Comparison of ENCODE assay signal across 12 mouse cellular contexts in the genomic region with DNA sequence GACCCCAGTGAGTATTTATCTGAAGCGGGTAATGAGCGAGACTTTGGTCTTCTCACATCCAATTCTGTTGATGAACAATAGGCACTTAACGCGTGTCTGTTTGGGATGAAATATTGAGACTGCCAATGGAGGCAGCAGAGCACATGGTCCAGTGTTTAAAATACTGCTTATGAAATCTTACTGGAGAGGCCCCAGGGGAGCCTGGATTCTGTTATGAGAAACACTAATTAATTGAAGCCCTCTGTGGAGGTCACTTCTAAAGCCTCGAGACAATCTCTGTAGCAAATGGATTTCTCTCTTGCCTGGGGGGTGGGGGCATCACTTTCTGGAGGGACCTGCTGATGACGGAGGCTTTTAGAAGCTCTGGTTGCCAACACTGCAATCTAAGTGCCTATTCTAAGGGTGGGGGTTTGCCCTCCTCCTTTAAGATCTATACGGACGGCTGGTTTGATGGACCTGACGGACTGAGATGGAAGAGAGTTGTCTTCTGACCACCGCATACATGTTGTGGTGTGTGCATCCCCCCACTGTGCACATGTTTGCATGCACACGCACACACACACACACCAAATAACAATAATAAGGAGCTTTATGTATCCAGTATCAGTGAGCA. TPM values are rescaled to one million over a fixed set of nuclear protein-coding genes. Genes with fewer than 3 reads are reported as not detected.
DNase-seq lines count a peak whose midpoint lies in the region; ATAC-seq and TF ChIP-seq lines count a peak whose summit lies in the region.
"Had no signal": no experiment of that assay in that cellular context is flagged by ENCODE, and none has a peak within 500 bp of the region (broad histone marks: within the 10 kb centered on the region; RNA-seq: fewer than 3 reads in every experiment).

No protein-coding gene starts in this region.

- H3K9me3 ChIP-seq in forebrain, embryonic 12.5 days = no peaks in the 10 kb centered on the region
- no peaks in the 10 kb centered on the region for H3K9me3 ChIP-seq in forebrain, embryonic 14.5 days (replicated peaks; ENCODE audit: control insufficient read depth, low read length)
- H3K9me3 ChIP-seq in neural tube, embryonic 11.5 days (ENCODE audit: control insufficient read depth, low read length) = no peaks in the 10 kb centered on the region
- H3K9me3 ChIP-seq in midbrain, embryonic 16.5 days (replicated peaks; ENCODE audit: control insufficient read depth, low read length, poor library complexity, severe bottlenecking) = no peaks in the 10 kb centered on the region
- no peaks in the 10 kb centered on the region for H3K9me3 ChIP-seq in stomach, postnatal 0 days (ENCODE audit: control insufficient read depth, low read length)
- H3K9me3 ChIP-seq: intestine, embryonic 15.5 days had no signal

- no peaks in the 10 kb centered on the region for H3K36me3 ChIP-seq in forebrain, embryonic 12.5 days (replicated peaks)
- H3K36me3 ChIP-seq in forebrain, embryonic 14.5 days (ENCODE audit: control insufficient read depth, insufficient read depth, low read length) = no peaks in the 10 kb centered on the region
- no peaks in the 10 kb centered on the region for H3K36me3 ChIP-seq in neural tube, embryonic 11.5 days (ENCODE audit: control insufficient read depth, insufficient read depth, low read length)
- H3K36me3 ChIP-seq in midbrain, embryonic 16.5 days (ENCODE audit: control insufficient read depth, insufficient read depth, low read length) = no peaks in the 10 kb centered on the region
- no peaks in the 10 kb centered on the region for H3K36me3 ChIP-seq in stomach, postnatal 0 days (ENCODE audit: control insufficient read depth, insufficient read depth, low read length)
- H3K36me3 ChIP-seq: intestine, embryonic 15.5 days had no signal

- peak; percentile 22; the same call in 1 of the 2 replicates for TF ChIP-seq CTCF in stomach, postnatal 0 days (IDR thresholded peaks at IDR 0.05; ENCODE audit: low read depth)

- 76% methylated on average over 11 of the region's 11 CpGs for WGBS in forebrain, embryonic 12.5 days
- WGBS in forebrain, embryonic 14.5 days = 85% methylated on average over 11 of the region's 11 CpGs
- WGBS in neural tube, embryonic 11.5 days = 81% methylated on average over 11 of the region's 11 CpGs
- WGBS in midbrain, embryonic 16.5 days = 68% methylated on average over 11 of the region's 11 CpGs
- WGBS in stomach, postnatal 0 days = 66% methylated on average over 11 of the region's 11 CpGs

- H3K4me1 ChIP-seq in forebrain, embryonic 12.5 days = no peaks in the 10 kb centered on the region
- no peaks in the 10 kb centered on the region for H3K4me1 ChIP-seq in forebrain, embryonic 14.5 days (ENCODE audit: control insufficient read depth, insufficient read depth, low read length)
- H3K4me1 ChIP-seq in neural tube, embryonic 11.5 days (ENCODE audit: control insufficient read depth, insufficient read depth, low read length) = no peaks in the 10 kb centered on the region
- H3K4me1 ChIP-seq in midbrain, embryonic 16.5 days (ENCODE audit: control insufficient read depth, insufficient read depth, low read length) = no peaks in the 10 kb centered on the region
- no peaks in the 10 kb centered on the region for H3K4me1 ChIP-seq in stomach, postnatal 0 days (replicated peaks; ENCODE audit: control insufficient read depth, insufficient read depth)
- H3K4me1 ChIP-seq: intestine, embryonic 15.5 days had no signal

- H3K27ac ChIP-seq in forebrain, embryonic 12.5 days = no peak overlapping the region
- no peak overlapping the region for H3K27ac ChIP-seq in forebrain, embryonic 14.5 days (ENCODE audit: low read depth, low read length)
- no peak overlapping the region for H3K27ac ChIP-seq in neural tube, embryonic 11.5 days (ENCODE audit: low read depth, low read length)
- no peak overlapping the region for H3K27ac ChIP-seq in midbrain, embryonic 16.5 days (ENCODE audit: low read length)
- H3K27ac ChIP-seq in stomach, postnatal 0 days (replicated peaks) = no peak overlapping the region

- 0 out of 2 replicates have a peak, but pooled peaks have one; percentile 17 for ATAC-seq in forebrain, embryonic 12.5 days (ENCODE audit: low FRiP score)
- no peak for ATAC-seq in forebrain, embryonic 14.5 days
- ATAC-seq in neural tube, embryonic 11.5 days (ENCODE audit: insufficient read depth, low FRiP score, low TSS enrichment) = no peak
- ATAC-seq in midbrain, embryonic 16.5 days = peak; percentile 21; the same call in 1 of the 2 replicates
- no peak for ATAC-seq in stomach, postnatal 0 days (ENCODE audit: low FRiP score, low TSS enrichment)
- ATAC-seq in frontal cortex, adult (ENCODE audit: low TSS enrichment) = no peak

- no peak overlapping the region for H3K4me3 ChIP-seq in forebrain, embryonic 12.5 days (replicated peaks)
- no peak overlapping the region for H3K4me3 ChIP-seq in forebrain, embryonic 14.5 days (ENCODE audit: low read depth, low read length)
- no peak overlapping the region for H3K4me3 ChIP-seq in neural tube, embryonic 11.5 days (ENCODE audit: low read depth, low read length)
- no peak overlapping the region for H3K4me3 ChIP-seq in midbrain, embryonic 16.5 days (ENCODE audit: low read depth, low read length)
- no peak overlapping the region for H3K4me3 ChIP-seq in stomach, postnatal 0 days (ENCODE audit: low read depth, low read length)
- H3K4me3 ChIP-seq: intestine, embryonic 15.5 days had no signal

- no peak for DNase-seq in forebrain, embryonic 14.5 days (ENCODE audit: low spot score)
- DNase-seq in neural tube, embryonic 11.5 days (ENCODE audit: low spot score) = peak; percentile 14
- no peak for DNase-seq in neural tube, embryonic 10.5 days (ENCODE audit: extremely low spot score, low spot score)
- no peak for DNase-seq in stomach, postnatal 0 days (ENCODE audit: low spot score)
- no peak for DNase-seq in thymus, postnatal 10 days (ENCODE audit: low spot score in 2 of 2)
- DNase-seq: B cell, adult 2 months; cerebellum, adult 8-10 months; lung, adult 18-20 months had no signal

- no peaks in the 10 kb centered on the region for H3K27me3 ChIP-seq in forebrain, embryonic 12.5 days
- H3K27me3 ChIP-seq in forebrain, embryonic 14.5 days (replicated peaks; ENCODE audit: control insufficient read depth, insufficient read depth, low read length) = no peaks in the 10 kb centered on the region
- H3K27me3 ChIP-seq in neural tube, embryonic 11.5 days (ENCODE audit: control insufficient read depth, insufficient read depth, low read length) = no peaks in the 10 kb centered on the region
- no peaks in the 10 kb centered on the region for H3K27me3 ChIP-seq in midbrain, embryonic 16.5 days (ENCODE audit: control insufficient read depth, insufficient read depth, low read depth, low read length)
- no peaks in the 10 kb centered on the region for H3K27me3 ChIP-seq in stomach, postnatal 0 days (ENCODE audit: control insufficient read depth, insufficient read depth, low read length)
- H3K27me3 ChIP-seq: intestine, embryonic 15.5 days had no signal

- H3K9ac ChIP-seq in forebrain, embryonic 12.5 days = no peak overlapping the region
- no peak overlapping the region for H3K9ac ChIP-seq in forebrain, embryonic 14.5 days (ENCODE audit: low read length)
- no peak overlapping the region for H3K9ac ChIP-seq in neural tube, embryonic 11.5 days (ENCODE audit: low read length)
- no peak overlapping the region for H3K9ac ChIP-seq in midbrain, embryonic 16.5 days (ENCODE audit: low read depth, low read length)
- no peak overlapping the region for H3K9ac ChIP-seq in stomach, postnatal 0 days (ENCODE audit: low read length)
- H3K9ac ChIP-seq: intestine, embryonic 15.5 days had no signal

- no peak for TF ChIP-seq EP300 in stomach, postnatal 0 days (optimal IDR thresholded peaks at IDR 0.05)

- no peak overlapping the region for H3K4me2 ChIP-seq in forebrain, embryonic 12.5 days
- H3K4me2 ChIP-seq in forebrain, embryonic 14.5 days (ENCODE audit: low read length) = no peak overlapping the region
- no peak overlapping the region for H3K4me2 ChIP-seq in neural tube, embryonic 11.5 days (ENCODE audit: low read depth)
- no peak overlapping the region for H3K4me2 ChIP-seq in midbrain, embryonic 16.5 days (ENCODE audit: low read length)
- H3K4me2 ChIP-seq in stomach, postnatal 0 days (replicated peaks; ENCODE audit: low read depth) = no peak overlapping the region
- H3K4me2 ChIP-seq: intestine, embryonic 15.5 days had no signal

RNA-seq across cellular contexts. Expression of gene Ccdc3, which starts 22.8 kb away (rescaled TPM):
- polyA plus RNA-seq in forebrain, embryonic 12.5 days (2016; fragmentation: Nextera tagmentation; extraction: Ambion mirVana) = 2.9 and 4.0 TPM in 2 replicates
- polyA plus RNA-seq in forebrain, embryonic 14.5 days (2014; fragmentation: Nextera tagmentation; extraction: Ambion mirVana) = 2.2 and 3.8 TPM in 2 replicates
- polyA plus RNA-seq in neural tube, embryonic 11.5 days (2014; fragmentation: Nextera tagmentation; extraction: Ambion mirVana) = 3.9 and 4.5 TPM in 2 replicates
- 6.0 and 6.6 TPM in 2 replicates for polyA plus RNA-seq in midbrain, embryonic 16.5 days (2015; fragmentation: Nextera tagmentation; extraction: Ambion mirVana)
- polyA plus RNA-seq in stomach, postnatal 0 days (2015; fragmentation: Nextera tagmentation; extraction: Ambion mirVana) = 24.4 and 32.1 TPM in 2 replicates

Comparison
In these comparisons a context has a peak if more than half of its experiments do, and no peak if none do; other contexts are left out.
1. ATAC-seq: peak in forebrain, embryonic 12.5 days (single experiment) and midbrain, embryonic 16.5 days (single experiment); none in forebrain, embryonic 14.5 days (single experiment), neural tube, embryonic 11.5 days (single experiment), stomach, postnatal 0 days (single experiment) and frontal cortex, adult (single experiment).